Mouse (Mus musculus): ENCODE data around the gene Gjd3. TPM values are rescaled to one million over a fixed set of nuclear protein-coding genes. Genes with fewer than 3 reads are reported as not detected.
A peak's percentile ranks its signal among the peaks of the same experiment; 100 is the strongest.

Gene Gjd3
- total RNA-seq, 2 experiments from 2014 or later = 0.52 to 1.1 TPM

GRCm38 (mm10) chr11:98981997-98982772 lies 631 bp downstream of the Gjd3 start:
- no peak for DNase-seq (ENCODE audit: low spot score)
- intact Hi-C loops (cut with DNase I) = no loop called here

- DNase-seq (ENCODE audit: low spot score) = no peak
- intact Hi-C loops (cut with DNase I) = no loop called here
Measured at GRCm38 (mm10) chr11:98981289-98981996, 1.4 kb downstream of the Gjd3 start.

GRCm38 (mm10) chr11:98979356-98979755 lies 3.5 kb downstream of the Gjd3 start:
- intact Hi-C loops (cut with DNase I) = no loop called here
- DNase-seq (ENCODE audit: low spot score) = no peak

GRCm38 (mm10) chr11:98978526-98979148 lies 4.2 kb downstream of the Gjd3 start:
- intact Hi-C loops (cut with DNase I) = no loop called here
- DNase-seq (ENCODE audit: low spot score) = no peak

GRCm38 (mm10) chr11:98974871-98975719 lies 7.7 kb downstream of the Gjd3 start:
- intact Hi-C loops (cut with DNase I) = loop anchor here (1.0 to 5.0 kb wide), 4 partner anchors 64 to 174 kb away; partner anchors contain the start of gene Wipf2
- no peak for DNase-seq (ENCODE audit: low spot score)

- intact Hi-C loops (cut with DNase I) = loop anchor here (2.0 to 5.0 kb wide), 3 partner anchors 65 to 175 kb away; partner anchors contain the start of gene Wipf2
- no peak for DNase-seq (ENCODE audit: low spot score)
Measured at GRCm38 (mm10) chr11:98974213-98974612, 8.6 kb downstream of the Gjd3 start.

- no peak for DNase-seq (ENCODE audit: low spot score)
Measured at GRCm38 (mm10) chr11:98973584-98973983, 9.2 kb downstream of the Gjd3 start.

GRCm38 (mm10) chr11:98972801-98973360 lies 9.9 kb downstream of the Gjd3 start:
- intact Hi-C loops (cut with DNase I) = loop anchor here (1.0 to 5.0 kb wide), 3 partner anchors 40 to 111 kb away; partner anchors contain the start of gene Wipf2
- DNase-seq (ENCODE audit: low spot score) = no peak

More at GRCm38 (mm10) chr11:98973584-98973983, 9.2 kb downstream of the Gjd3 start:
- intact Hi-C loops (cut with DNase I) = loop anchor here (2.0 to 5.0 kb wide), 2 partner anchors 41 to 111 kb away; partner anchors contain the start of gene Wipf2

- DNase-seq (ENCODE audit: low spot score) = peak; percentile 63
- intact Hi-C loops (cut with DNase I) = loop anchor here (1.0 to 5.0 kb wide), 3 partner anchors 39 to 110 kb away; partner anchors contain the start of gene Wipf2
Measured at GRCm38 (mm10) chr11:98972215-98972614, 10.6 kb downstream of the Gjd3 start.

- intact Hi-C loops (cut with DNase I) = loop anchor here (1.0 to 5.0 kb wide), 3 partner anchors 39 to 109 kb away; partner anchors contain the start of gene Wipf2
- DNase-seq (ENCODE audit: low spot score) = no peak
Measured at GRCm38 (mm10) chr11:98971316-98972031, 11.3 kb downstream of the Gjd3 start.

GRCm38 (mm10) chr11:98970191-98970925 lies 12.5 kb downstream of the Gjd3 start:
- DNase-seq (ENCODE audit: low spot score) = no peak
- intact Hi-C loops (cut with DNase I) = loop anchor here (5.0 kb wide), 1 partner anchor 108 kb away; the partner anchor contains the start of gene Wipf2

- DNase-seq (ENCODE audit: low spot score) = no peak
- intact Hi-C loops (cut with DNase I) = no loop called here
Measured at GRCm38 (mm10) chr11:98969496-98969927, 13.3 kb downstream of the Gjd3 start.

- intact Hi-C loops (cut with DNase I) = no loop called here
Measured at GRCm38 (mm10) chr11:98968716-98969495, 13.9 kb downstream of the Gjd3 start.

GRCm38 (mm10) chr11:98968079-98968478 lies 14.7 kb downstream of the Gjd3 start:
- no peak for DNase-seq (ENCODE audit: low spot score)
- intact Hi-C loops (cut with DNase I) = no loop called here

More at GRCm38 (mm10) chr11:98968716-98969495, 13.9 kb downstream of the Gjd3 start:
- peak; percentile 1 for DNase-seq (ENCODE audit: low spot score)

- peak; percentile 83 for DNase-seq (ENCODE audit: low spot score)
- intact Hi-C loops (cut with DNase I) = no loop called here
Measured at GRCm38 (mm10) chr11:98966499-98967141, 16.2 kb downstream of the Gjd3 start.

GRCm38 (mm10) chr11:98965416-98966077 lies 17.3 kb downstream of the Gjd3 start:
- intact Hi-C loops (cut with DNase I) = no loop called here
- no peak for DNase-seq (ENCODE audit: low spot score)
